Mouse (Mus musculus) heart, postnatal 25 days (tissue): ENCODE data around the gene Omp. TPM values are rescaled to one million over a fixed set of nuclear protein-coding genes. Genes with fewer than 3 reads are reported as not detected.
"Not testable (repeated sequence)": the region's sequence is repeated elsewhere in the genome, so short reads cannot be mapped to it uniquely, and the experiment has no call there.

Source experiments
- DNase-seq: peaks from one replicate; pipeline ENCODE4 v3.0.0; 2022; ENCODE audit warnings: low spot score
- intact Hi-C: fragments of 180-260 bp; cut with DNase I; formaldehyde crosslinking; loops from one replicate; pipeline ENCODE4 v1.15.1; 2025
- total RNA-seq, 2 experiments: library from RNA; stranded (reverse); gene quantifications; 2 replicates each; pipeline ENCODE4 v1.2.3; 2021

The Omp gene
- under 1 TPM in 1 of 2 experiments, not detected in 1; 0.11 TPM for total RNA-seq

- intact Hi-C loops = no loop called here
- no peak for DNase-seq
Observed at GRCm38 (mm10) chr7:98145402-98145801, at the start of gene Omp. Gene Omp, minus strand, starts transcription at chr7:98145502.

- DNase-seq = no peak
- intact Hi-C loops = no loop called here
Observed at GRCm38 (mm10) chr7:98194026-98194792, 48.9 kb upstream of the Omp start.

- intact Hi-C loops = no loop called here
- DNase-seq = no peak
Observed at GRCm38 (mm10) chr7:98193515-98194025, 48.3 kb upstream of the Omp start.

- intact Hi-C loops = loop anchor here (1.0 kb wide), 2 partner anchors 32 to 36 kb away; no protein-coding TSS in a partner anchor
- no peak for DNase-seq
Observed at GRCm38 (mm10) chr7:98191571-98192250, 46.4 kb upstream of the Omp start.

GRCm38 (mm10) chr7:98190578-98190977 is 45.3 kb upstream of the Omp start:
- intact Hi-C loops = no loop called here
- DNase-seq = no peak

- no peak for DNase-seq
- intact Hi-C loops = no loop called here
Observed at GRCm38 (mm10) chr7:98189745-98190144, 44.4 kb upstream of the Omp start.

GRCm38 (mm10) chr7:98188680-98189079 is 43.4 kb upstream of the Omp start:
- intact Hi-C loops = no loop called here
- DNase-seq = no peak

- intact Hi-C loops = no loop called here
- no peak for DNase-seq
Observed at GRCm38 (mm10) chr7:98188238-98188637, 42.9 kb upstream of the Omp start.

GRCm38 (mm10) chr7:98187332-98187731 is 42.0 kb upstream of the Omp start:
- DNase-seq, intact Hi-C loops: not testable (repeated sequence)

- intact Hi-C loops = no loop called here
- DNase-seq = no peak
Observed at GRCm38 (mm10) chr7:98186637-98187036, 41.3 kb upstream of the Omp start.

- DNase-seq = no peak
- intact Hi-C loops = no loop called here
Observed at GRCm38 (mm10) chr7:98185326-98185725, 40.0 kb upstream of the Omp start.

GRCm38 (mm10) chr7:98178560-98179231 is 33.4 kb upstream of the Omp start:
- DNase-seq = no peak
- intact Hi-C loops = no loop called here

GRCm38 (mm10) chr7:98177929-98178559 is 32.7 kb upstream of the Omp start, which contains the start of gene Capn5:
Gene Capn5, minus strand, starts transcription at chr7:98178274.
- DNase-seq = peak; percentile 31
- intact Hi-C loops = no loop called here

GRCm38 (mm10) chr7:98177566-98177928 is 32.2 kb upstream of the Omp start:
- no peak for DNase-seq
- intact Hi-C loops = no loop called here

GRCm38 (mm10) chr7:98177071-98177485 is 31.8 kb upstream of the Omp start:
- intact Hi-C loops = no loop called here

GRCm38 (mm10) chr7:98176322-98177070 is 31.2 kb upstream of the Omp start:
- intact Hi-C loops = no loop called here

More at GRCm38 (mm10) chr7:98177071-98177485, 31.8 kb upstream of the Omp start:
- no peak for DNase-seq

GRCm38 (mm10) chr7:98174883-98175755 is 29.8 kb upstream of the Omp start:
- intact Hi-C loops = no loop called here
- no peak for DNase-seq

More at GRCm38 (mm10) chr7:98176322-98177070, 31.2 kb upstream of the Omp start:
- no peak for DNase-seq

GRCm38 (mm10) chr7:98173408-98173807 is 28.1 kb upstream of the Omp start:
- intact Hi-C loops = no loop called here
- DNase-seq = no peak
